In the genomic region with DNA sequence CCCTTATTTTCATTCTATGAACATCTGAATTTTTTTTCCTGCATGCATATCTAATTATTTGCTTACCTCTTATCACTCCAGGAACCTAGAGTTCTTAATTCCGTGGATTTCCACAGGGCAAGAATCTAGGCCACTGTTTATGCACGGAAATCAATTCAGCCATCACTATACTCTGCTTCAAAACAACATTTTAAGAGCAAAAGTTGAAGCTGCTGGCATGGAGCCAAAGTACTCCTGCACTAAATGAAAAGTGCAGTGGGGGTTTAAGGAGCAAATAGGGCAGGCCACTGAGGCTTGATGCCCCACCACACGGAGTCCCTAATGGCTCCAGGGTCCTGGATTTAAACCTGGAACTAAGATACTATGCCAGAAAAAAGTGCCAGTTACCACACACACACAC, we compare ENCODE assay signal across 11 mouse cellular contexts. TPM values are rescaled to one million over a fixed set of nuclear protein-coding genes. Genes with fewer than 3 reads are reported as not detected.
DNase-seq lines count a peak whose midpoint lies in the region; ATAC-seq and TF ChIP-seq lines count a peak whose summit lies in the region.
"Had no signal": no experiment of that assay in that cellular context is flagged by ENCODE, and none has a peak within 500 bp of the region (broad histone marks: within the 10 kb centered on the region; RNA-seq: fewer than 3 reads in every experiment).

No protein-coding gene starts in this region.

- no peak overlapping the region for H3K27ac ChIP-seq in embryonic facial prominence, embryonic 11.5 days (replicated peaks; ENCODE audit: low read depth, low read length)
- H3K27ac ChIP-seq in embryonic facial prominence, embryonic 10.5 days (replicated peaks) = no peak overlapping the region
- H3K27ac ChIP-seq in hindbrain, postnatal 0 days = no peak overlapping the region
- no peak overlapping the region for H3K27ac ChIP-seq in hindbrain, embryonic 12.5 days
- H3K27ac ChIP-seq in midbrain, embryonic 14.5 days (replicated peaks; ENCODE audit: low read depth, low read length) = no peak overlapping the region
- H3K27ac ChIP-seq in midbrain, embryonic 16.5 days (ENCODE audit: low read length) = no peak overlapping the region
- H3K27ac ChIP-seq in embryonic facial prominence, embryonic 12.5 days = no peak overlapping the region

- H3K27me3 ChIP-seq in embryonic facial prominence, embryonic 11.5 days (ENCODE audit: control insufficient read depth, insufficient read depth, low read length) = no peaks in the 10 kb centered on the region
- no peaks in the 10 kb centered on the region for H3K27me3 ChIP-seq in embryonic facial prominence, embryonic 10.5 days (replicated peaks; ENCODE audit: low read depth, poor library complexity, severe bottlenecking)
- H3K27me3 ChIP-seq in hindbrain, postnatal 0 days (ENCODE audit: insufficient read depth, low read length) = no peaks in the 10 kb centered on the region
- H3K27me3 ChIP-seq in hindbrain, embryonic 12.5 days = no peaks in the 10 kb centered on the region
- no peaks in the 10 kb centered on the region for H3K27me3 ChIP-seq in midbrain, embryonic 14.5 days (ENCODE audit: control insufficient read depth, insufficient read depth, low read length)
- H3K27me3 ChIP-seq in midbrain, embryonic 16.5 days (ENCODE audit: control insufficient read depth, insufficient read depth, low read depth, low read length) = no peaks in the 10 kb centered on the region
- no peaks in the 10 kb centered on the region for H3K27me3 ChIP-seq in embryonic facial prominence, embryonic 12.5 days

- no peaks in the 10 kb centered on the region for H3K4me1 ChIP-seq in embryonic facial prominence, embryonic 11.5 days (ENCODE audit: control insufficient read depth, insufficient read depth, low read length)
- peaks cover 11% of the 10 kb centered on the region for H3K4me1 ChIP-seq in embryonic facial prominence, embryonic 10.5 days
- no peaks in the 10 kb centered on the region for H3K4me1 ChIP-seq in hindbrain, postnatal 0 days (ENCODE audit: insufficient read depth, low read length)
- H3K4me1 ChIP-seq in hindbrain, embryonic 12.5 days = peaks cover 13% of the 10 kb centered on the region
- no peaks in the 10 kb centered on the region for H3K4me1 ChIP-seq in midbrain, embryonic 14.5 days (ENCODE audit: control insufficient read depth, insufficient read depth, low read length)
- H3K4me1 ChIP-seq in midbrain, embryonic 16.5 days (ENCODE audit: control insufficient read depth, insufficient read depth, low read length) = no peaks in the 10 kb centered on the region
- H3K4me1 ChIP-seq in embryonic facial prominence, embryonic 12.5 days = peaks cover 9% of the 10 kb centered on the region; the same call in 1 of the 2 replicates

- no peak overlapping the region for H3K4me3 ChIP-seq in embryonic facial prominence, embryonic 11.5 days (ENCODE audit: low read depth, low read length)
- no peak overlapping the region for H3K4me3 ChIP-seq in embryonic facial prominence, embryonic 10.5 days
- no peak overlapping the region for H3K4me3 ChIP-seq in hindbrain, postnatal 0 days (ENCODE audit: low read length)
- H3K4me3 ChIP-seq in hindbrain, embryonic 12.5 days = no peak overlapping the region
- no peak overlapping the region for H3K4me3 ChIP-seq in midbrain, embryonic 14.5 days (replicated peaks; ENCODE audit: low read depth, low read length)
- no peak overlapping the region for H3K4me3 ChIP-seq in midbrain, embryonic 16.5 days (ENCODE audit: low read depth, low read length)
- H3K4me3 ChIP-seq in embryonic facial prominence, embryonic 12.5 days = no peak overlapping the region

- ATAC-seq in embryonic facial prominence, embryonic 11.5 days (replicated peaks; ENCODE audit: insufficient number of reproducible peaks, low FRiP score, low TSS enrichment, low read depth) = no peak
- ATAC-seq in hindbrain, postnatal 0 days = peak; percentile 29; the same call in 1 of the 2 replicates
- ATAC-seq in hindbrain, embryonic 12.5 days (ENCODE audit: low FRiP score) = no peak
- no peak for ATAC-seq in midbrain, embryonic 14.5 days (ENCODE audit: low FRiP score, low TSS enrichment)
- no peak for ATAC-seq in midbrain, embryonic 16.5 days
- 0 out of 2 replicates have a peak, but pooled peaks have one; percentile 22 for ATAC-seq in embryonic facial prominence, embryonic 12.5 days (ENCODE audit: insufficient number of reproducible peaks, insufficient read depth, low FRiP score, low TSS enrichment)

- H3K4me2 ChIP-seq in embryonic facial prominence, embryonic 11.5 days (ENCODE audit: low read depth, low read length) = no peak overlapping the region
- H3K4me2 ChIP-seq in hindbrain, postnatal 0 days (ENCODE audit: low read depth, low read length) = no peak overlapping the region
- no peak overlapping the region for H3K4me2 ChIP-seq in hindbrain, embryonic 12.5 days (replicated peaks)
- H3K4me2 ChIP-seq in midbrain, embryonic 14.5 days (ENCODE audit: low read length) = no peak overlapping the region
- no peak overlapping the region for H3K4me2 ChIP-seq in midbrain, embryonic 16.5 days (ENCODE audit: low read length)
- H3K4me2 ChIP-seq in embryonic facial prominence, embryonic 12.5 days (replicated peaks) = no peak overlapping the region

- DNase-seq in embryonic facial prominence, embryonic 11.5 days (ENCODE audit: low spot score) = peak; percentile 47
- no peak for DNase-seq in embryonic facial prominence, embryonic 10.5 days (ENCODE audit: low spot score)
- DNase-seq in hindbrain, postnatal 0 days (ENCODE audit: low spot score) = peak; percentile 51
- peak; percentile 44 for DNase-seq in midbrain, embryonic 14.5 days
- no peak for DNase-seq in layer of hippocampus, postnatal 36 days
- DNase-seq: left cerebral cortex, postnatal 4 days; lung, adult 18-20 months; thymus, adult 18-20 months had no signal

- no peak for TF ChIP-seq CTCF in hindbrain, postnatal 0 days (IDR thresholded peaks at IDR 0.05; ENCODE audit: low read depth)

- H3K9ac ChIP-seq in embryonic facial prominence, embryonic 11.5 days (replicated peaks; ENCODE audit: low read length) = no peak overlapping the region
- no peak overlapping the region for H3K9ac ChIP-seq in hindbrain, postnatal 0 days (replicated peaks; ENCODE audit: low read length)
- H3K9ac ChIP-seq in hindbrain, embryonic 12.5 days = no peak overlapping the region
- H3K9ac ChIP-seq in midbrain, embryonic 14.5 days (replicated peaks; ENCODE audit: low read length) = no peak overlapping the region
- H3K9ac ChIP-seq in midbrain, embryonic 16.5 days (ENCODE audit: low read depth, low read length) = no peak overlapping the region
- no peak overlapping the region for H3K9ac ChIP-seq in embryonic facial prominence, embryonic 12.5 days

- H3K36me3 ChIP-seq in embryonic facial prominence, embryonic 11.5 days (replicated peaks; ENCODE audit: control insufficient read depth, insufficient read depth, low read depth, low read length) = no peaks in the 10 kb centered on the region
- H3K36me3 ChIP-seq in embryonic facial prominence, embryonic 10.5 days (replicated peaks) = peaks cover 43% of the 10 kb centered on the region
- 0 out of 2 replicates have a peak, but pooled peaks cover 5% of the 10 kb centered on the region for H3K36me3 ChIP-seq in hindbrain, postnatal 0 days (ENCODE audit: insufficient read depth, low read length)
- H3K36me3 ChIP-seq in hindbrain, embryonic 12.5 days = peaks cover 27% of the 10 kb centered on the region; the same call in 1 of the 2 replicates
- H3K36me3 ChIP-seq in midbrain, embryonic 14.5 days (ENCODE audit: control insufficient read depth, insufficient read depth, low read length) = no peaks in the 10 kb centered on the region
- no peaks in the 10 kb centered on the region for H3K36me3 ChIP-seq in midbrain, embryonic 16.5 days (ENCODE audit: control insufficient read depth, insufficient read depth, low read length)
- no peaks in the 10 kb centered on the region for H3K36me3 ChIP-seq in embryonic facial prominence, embryonic 12.5 days

- H3K9me3 ChIP-seq in embryonic facial prominence, embryonic 11.5 days (replicated peaks; ENCODE audit: control insufficient read depth, low read length) = no peaks in the 10 kb centered on the region
- no peaks in the 10 kb centered on the region for H3K9me3 ChIP-seq in embryonic facial prominence, embryonic 10.5 days
- no peaks in the 10 kb centered on the region for H3K9me3 ChIP-seq in hindbrain, postnatal 0 days (ENCODE audit: low read length)
- H3K9me3 ChIP-seq in hindbrain, embryonic 12.5 days (replicated peaks) = no peaks in the 10 kb centered on the region
- H3K9me3 ChIP-seq in midbrain, embryonic 14.5 days (ENCODE audit: control insufficient read depth, low read length) = no peaks in the 10 kb centered on the region
- no peaks in the 10 kb centered on the region for H3K9me3 ChIP-seq in midbrain, embryonic 16.5 days (replicated peaks; ENCODE audit: control insufficient read depth, low read length, poor library complexity, severe bottlenecking)
- no peaks in the 10 kb centered on the region for H3K9me3 ChIP-seq in embryonic facial prominence, embryonic 12.5 days

- 59% methylated on average over 3 of the region's 3 CpGs for WGBS in embryonic facial prominence, embryonic 11.5 days
- 66% methylated on average over 3 of the region's 3 CpGs for WGBS in embryonic facial prominence, embryonic 10.5 days
- 34% methylated on average over 3 of the region's 3 CpGs for WGBS in hindbrain, postnatal 0 days
- 57% methylated on average over 3 of the region's 3 CpGs for WGBS in hindbrain, embryonic 12.5 days
- 53% methylated on average over 3 of the region's 3 CpGs for WGBS in midbrain, embryonic 14.5 days
- 41% methylated on average over 3 of the region's 3 CpGs for WGBS in midbrain, embryonic 16.5 days
- WGBS in embryonic facial prominence, embryonic 12.5 days = 44% methylated on average over 3 of the region's 3 CpGs

RNA-seq across cellular contexts. Expression of gene Meis1, which starts 47.2 kb away (rescaled TPM):
- polyA plus RNA-seq in embryonic facial prominence, embryonic 11.5 days (2014; fragmentation: Nextera tagmentation; extraction: Ambion mirVana) = 89.8 and 91.2 TPM in 2 replicates
- polyA plus RNA-seq in embryonic facial prominence, embryonic 10.5 days (2016; fragmentation: Nextera tagmentation; extraction: Ambion mirVana) = 73.3 and 89.6 TPM in 2 replicates
- total RNA-seq in hindbrain, postnatal 0 days (2014; rRNA removed) = 89.3 and 99.4 TPM in 2 replicates
- 112 and 114 TPM in 2 replicates for polyA plus RNA-seq in hindbrain, postnatal 0 days (2015; fragmentation: Nextera tagmentation; extraction: Ambion mirVana)
- polyA plus RNA-seq in hindbrain, embryonic 12.5 days (2016; fragmentation: Nextera tagmentation; extraction: Ambion mirVana) = 173 and 204 TPM in 2 replicates
- 33.4 and 51.7 TPM in 2 replicates for polyA plus RNA-seq in midbrain, embryonic 14.5 days (2014; fragmentation: Nextera tagmentation; extraction: Ambion mirVana)
- polyA plus RNA-seq in midbrain, embryonic 16.5 days (2015; fragmentation: Nextera tagmentation; extraction: Ambion mirVana) = 34.6 and 35.5 TPM in 2 replicates
- polyA plus RNA-seq in embryonic facial prominence, embryonic 12.5 days (2016; fragmentation: Nextera tagmentation; extraction: Ambion mirVana) = 108 and 113 TPM in 2 replicates
- total RNA-seq in layer of hippocampus, postnatal 36 days (2021) = 1 to 10 TPM; 1.8 to 2.3 TPM

Comparison
In these comparisons a context has a peak if more than half of its experiments do, and no peak if none do; other contexts are left out.
1. ATAC-seq: peak in hindbrain, postnatal 0 days (single experiment) and embryonic facial prominence, embryonic 12.5 days (single experiment); none in embryonic facial prominence, embryonic 11.5 days (single experiment), hindbrain, embryonic 12.5 days (single experiment), midbrain, embryonic 14.5 days (single experiment) and midbrain, embryonic 16.5 days (single experiment).
2. DNase-seq: peak in embryonic facial prominence, embryonic 11.5 days (single experiment), hindbrain, postnatal 0 days (single experiment) and midbrain, embryonic 14.5 days (single experiment); none in embryonic facial prominence, embryonic 10.5 days (single experiment) and layer of hippocampus, postnatal 36 days (0 of 2).